Mouse (Mus musculus) R1 (cell line): ENCODE measurements at regions not wholly inside any gene's neighbourhood (a gene's known extent, or its start where the extent isn't known, plus 50 kb on each side); places are given as distances from the start of the nearest gene placed in this dataset.

Experiments used
- DNase-seq: peaks from one replicate; pipeline ENCODE4 v3.0.0-alpha.2; 2018; ENCODE audit warnings: low read depth, low spot score

DNA sequence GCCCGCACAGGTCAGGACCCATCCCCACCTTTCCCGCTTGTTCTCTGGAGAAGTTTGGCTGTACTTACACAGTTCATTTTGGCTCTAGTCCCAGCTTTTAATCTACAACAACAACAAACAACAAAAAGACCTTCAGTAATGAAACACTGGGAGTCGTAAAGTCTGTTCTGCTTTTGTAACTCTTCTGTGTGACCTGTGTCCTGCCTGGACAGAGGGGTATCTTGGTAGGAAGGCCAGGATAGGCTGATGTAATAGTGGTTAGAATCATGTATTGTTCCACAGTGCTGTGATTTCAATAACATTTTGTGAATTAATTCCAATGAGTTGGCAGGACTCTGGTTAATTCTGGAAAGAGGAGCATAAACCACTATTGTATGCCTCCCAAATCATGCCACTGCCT lies 136.9 kb downstream of the Barhl2 start:
- DNase-seq = no peak

DNA sequence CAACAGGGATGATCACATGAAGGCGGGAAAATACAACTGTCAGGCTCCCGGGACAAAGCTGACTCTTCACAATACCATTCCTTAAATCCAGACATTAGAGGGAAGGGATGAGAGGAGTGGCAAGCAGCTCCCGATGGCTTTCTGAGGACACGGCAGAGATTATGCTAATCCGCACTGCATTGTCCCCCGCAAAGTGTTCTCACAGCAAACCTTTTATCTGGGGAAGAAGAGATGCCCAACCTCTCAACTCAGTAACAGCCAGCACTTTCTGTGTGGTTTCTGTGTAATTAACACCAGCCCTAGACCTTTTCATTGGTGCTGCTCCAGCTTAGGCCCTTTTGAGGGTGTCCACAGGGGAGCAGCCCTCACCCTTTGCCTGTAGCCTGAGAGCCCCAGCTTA lies 137.9 kb downstream of the Barhl2 start:
- peak; percentile 18 for DNase-seq

DNA sequence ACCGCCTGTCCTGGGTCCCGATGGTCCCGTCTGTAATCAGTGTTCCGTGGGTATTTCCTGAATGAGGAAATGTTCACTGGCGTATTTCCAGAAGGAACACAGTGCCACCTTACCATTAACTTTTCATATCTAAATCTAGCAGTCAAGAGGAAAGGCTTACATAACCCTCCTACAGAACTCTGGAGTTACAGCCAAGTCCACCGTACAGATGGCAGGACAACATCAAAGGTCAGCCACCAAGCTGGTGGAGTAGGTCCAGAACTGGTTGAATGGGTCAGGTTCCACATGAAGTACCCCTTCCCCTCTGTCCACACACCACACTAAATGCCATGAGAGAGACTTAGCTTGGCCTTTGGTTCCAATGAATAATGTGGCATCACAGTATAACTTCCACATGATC lies 139.7 kb downstream of the Barhl2 start:
- no peak for DNase-seq

GRCm38 (mm10) chr5:106313874-106314273 lies 144.1 kb downstream of the Barhl2 start:
- DNase-seq = no peak

GRCm38 (mm10) chr5:106301372-106301771 lies 156.6 kb downstream of the Barhl2 start:
- DNase-seq = no peak

DNA sequence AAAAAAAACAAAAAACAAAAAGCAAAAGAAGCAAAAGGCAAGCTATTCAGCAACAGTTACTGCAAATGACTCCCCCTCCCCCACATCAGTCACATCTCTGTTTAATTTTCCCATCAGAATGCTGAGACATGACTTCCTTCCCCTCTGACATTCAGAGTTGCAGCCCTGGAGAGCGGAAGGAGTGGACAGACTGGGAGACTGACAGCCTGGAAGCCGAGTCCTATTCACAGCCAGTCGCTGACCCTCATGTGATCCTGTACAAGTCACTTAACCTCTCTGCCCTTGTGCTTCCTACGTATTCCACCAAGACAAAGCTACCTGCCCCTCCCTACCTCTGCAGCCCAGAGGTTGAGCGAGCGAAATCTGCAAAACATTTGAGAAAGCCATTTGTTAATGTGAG lies 161.2 kb downstream of the Barhl2 start:
- DNase-seq = peak; percentile 50

- DNase-seq = no peak
Observed at GRCm38 (mm10) chr5:106295993-106296392, 162.0 kb downstream of the Barhl2 start.

DNA sequence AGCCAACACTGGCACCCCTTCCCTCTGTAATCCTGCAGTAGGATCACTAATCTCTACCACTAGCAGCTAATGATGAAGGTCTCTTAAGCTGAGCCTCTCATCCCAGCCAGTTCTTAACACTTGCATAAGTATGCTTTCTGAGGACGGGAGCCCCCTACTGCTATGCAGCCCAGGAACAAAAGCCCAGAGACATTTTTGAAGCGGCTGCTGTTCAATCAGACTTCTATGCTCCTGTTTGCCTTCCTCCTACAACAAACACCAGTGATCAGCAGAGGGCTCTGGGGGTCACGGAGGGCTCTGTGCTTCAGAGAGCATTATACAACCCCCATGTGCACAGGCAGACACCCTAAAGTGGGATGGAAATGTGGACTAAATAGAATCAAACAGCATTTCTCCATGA lies 162.4 kb downstream of the Barhl2 start:
- DNase-seq = peak; percentile 68

- no peak for DNase-seq
Observed at GRCm38 (mm10) chr5:106292387-106293229, 165.4 kb downstream of the Barhl2 start.

GRCm38 (mm10) chr5:106285152-106285551 lies 172.8 kb downstream of the Barhl2 start:
- DNase-seq = no peak

- DNase-seq = no peak
Observed at GRCm38 (mm10) chr5:106284731-106285130, 173.2 kb downstream of the Barhl2 start.

DNA sequence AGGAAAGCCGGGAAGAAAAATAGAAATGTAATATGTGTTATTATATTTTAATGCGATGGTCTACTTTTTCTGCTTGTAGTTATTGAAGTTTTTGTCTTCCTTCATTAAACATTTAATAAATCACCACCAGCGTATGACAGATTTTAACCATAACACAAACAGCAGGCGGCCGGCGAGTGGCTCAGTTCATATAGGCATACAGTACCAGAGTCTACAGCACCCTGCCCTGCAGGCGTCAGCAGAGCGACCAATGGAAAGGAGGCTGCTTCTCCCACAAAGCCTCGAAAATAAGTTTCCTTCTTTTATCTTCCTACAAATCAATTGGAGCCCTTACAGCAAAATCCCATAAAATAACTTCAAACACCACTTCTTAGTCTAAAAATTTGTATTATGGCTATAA lies 175.3 kb downstream of the Barhl2 start:
- no peak for DNase-seq

GRCm38 (mm10) chr5:106277786-106278185 lies 180.2 kb downstream of the Barhl2 start:
- DNase-seq = no peak

- no peak for DNase-seq
Observed at GRCm38 (mm10) chr5:106277231-106277630, 180.7 kb downstream of the Barhl2 start.

GRCm38 (mm10) chr5:106276186-106276585 lies 181.8 kb downstream of the Barhl2 start:
- DNase-seq = peak; percentile 14

DNA sequence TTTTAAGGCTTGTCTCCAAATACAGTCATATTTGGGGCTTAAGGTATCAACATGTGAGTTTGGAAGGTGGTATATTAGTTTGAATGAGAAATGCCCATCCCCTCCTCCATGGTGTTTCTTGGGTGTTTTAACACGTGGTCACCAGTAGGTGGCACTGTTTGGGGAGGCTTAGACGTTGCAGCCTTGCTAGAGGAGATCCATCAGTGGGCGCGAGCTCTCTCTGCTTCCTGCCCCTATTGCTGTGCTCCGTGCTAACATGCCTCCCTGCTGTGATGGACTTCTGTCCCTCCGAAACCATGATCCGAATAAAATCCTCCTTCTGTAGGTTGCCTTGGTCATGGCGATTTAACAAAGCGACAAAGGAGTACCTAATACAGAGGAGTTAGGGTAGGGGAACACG lies 183.3 kb downstream of the Barhl2 start:
- DNase-seq = peak; percentile 78

DNA sequence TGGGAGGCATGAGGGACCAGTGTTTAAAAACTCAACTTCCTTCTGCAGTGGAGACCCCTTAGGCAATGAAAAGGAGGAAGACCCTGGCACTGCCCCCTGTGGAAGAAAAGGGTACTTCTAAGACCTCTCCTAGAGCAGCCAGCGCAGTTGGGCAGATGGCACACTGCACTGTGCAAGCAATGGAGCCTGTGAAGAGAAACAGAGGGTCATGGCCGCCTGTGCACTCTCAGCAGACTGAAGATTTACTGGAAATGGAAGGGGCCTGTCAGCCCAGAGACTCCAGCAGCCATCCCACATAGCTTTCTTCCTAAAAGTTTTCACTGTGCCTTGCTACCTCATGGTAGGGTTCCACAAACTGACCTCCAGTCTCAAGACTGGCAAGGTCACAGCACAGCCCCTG lies 193.4 kb downstream of the Barhl2 start:
- peak; percentile 16 for DNase-seq

GRCm38 (mm10) chr5:106257179-106257578 lies 200.8 kb downstream of the Barhl2 start:
- DNase-seq = no peak

DNA sequence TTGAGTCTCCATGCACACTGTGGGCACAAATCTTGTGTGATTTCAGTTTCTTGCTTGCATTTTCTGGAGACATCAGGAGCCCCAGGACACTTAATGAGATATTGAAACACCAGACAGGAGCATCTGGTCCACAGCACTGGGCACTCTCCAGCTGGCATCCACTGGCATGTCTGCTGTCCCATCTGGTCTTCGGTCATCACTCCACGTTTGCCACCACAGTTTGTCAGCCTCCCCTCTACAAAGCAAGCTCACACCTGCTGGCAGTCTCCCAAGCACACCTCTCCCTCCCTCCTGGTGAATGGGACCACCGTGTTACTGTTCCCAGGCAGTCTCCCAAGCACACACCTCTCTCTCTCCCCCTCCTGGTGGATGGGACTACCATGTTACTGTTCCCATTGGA lies 228.8 kb downstream of the Barhl2 start:
- DNase-seq = no peak

DNA sequence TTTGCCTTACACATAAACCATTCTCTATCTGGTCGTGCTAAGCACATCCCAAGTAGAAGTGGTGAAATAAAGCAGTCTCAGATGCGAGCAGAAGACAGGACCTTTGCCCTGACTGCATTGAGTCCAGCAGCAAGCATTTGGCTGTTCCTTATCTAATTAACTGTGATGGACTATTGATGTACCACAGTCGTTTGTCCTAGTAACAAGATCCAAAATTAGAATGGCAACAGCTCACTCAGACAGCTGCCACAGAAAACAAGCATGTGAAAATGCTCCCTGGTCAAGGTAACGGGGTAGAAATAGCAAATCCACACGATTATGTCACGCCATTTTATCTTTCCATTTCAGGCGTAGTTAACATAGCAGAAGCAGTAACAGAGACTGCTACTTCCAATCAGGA lies 233.8 kb downstream of the Barhl2 start:
- DNase-seq = no peak

GRCm38 (mm10) chr5:106209543-106209942 lies 248.4 kb downstream of the Barhl2 start:
- DNase-seq = no peak

- no peak for DNase-seq
Observed at GRCm38 (mm10) chr5:106207706-106208105, 250.3 kb downstream of the Barhl2 start.

DNA sequence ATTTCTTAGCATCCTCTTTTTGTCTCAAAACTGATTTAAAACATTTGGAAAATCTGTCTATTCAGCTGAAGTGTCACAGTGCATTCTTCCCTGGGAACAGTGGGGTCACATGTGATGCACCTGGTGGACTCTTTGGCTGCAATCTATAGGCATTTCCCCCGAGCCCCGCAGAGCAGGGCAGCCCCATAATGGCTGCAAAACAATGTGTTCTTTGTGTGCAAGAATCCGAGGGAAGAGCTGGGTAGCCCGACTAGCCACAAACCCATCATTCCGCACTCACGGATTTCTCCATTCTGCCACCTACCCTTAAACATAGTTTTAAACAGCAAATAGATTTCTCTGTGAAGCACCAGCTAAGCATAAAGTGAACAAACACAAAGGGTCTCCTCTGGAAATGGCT lies 252.2 kb downstream of the Barhl2 start:
- peak; percentile 37 for DNase-seq

- DNase-seq = peak; percentile 4
Observed at GRCm38 (mm10) chr5:106200631-106201030, 257.3 kb downstream of the Barhl2 start.
